Mouse (Mus musculus) NIH3T3 (cell line): ENCODE results near the gene Gm21969.

Source experiments
- DNase-seq: peaks from one replicate; pipeline ENCODE4 v3.0.0-alpha.2; 2012; ENCODE audit warnings: low read depth

The Gm21969 gene

GRCm38 (mm10) chr4:139602357-139603244 is at the start of gene Gm21969:
TSS of gene Gm21969 (plus strand) at chr4:139603186.
- peak; percentile 74 for DNase-seq

GRCm38 (mm10) chr4:139555235-139555634 is 47.8 kb upstream of the Gm21969 start:
- DNase-seq = no peak

- DNase-seq = no peak
These were observed 47.0 kb upstream of the Gm21969 start for GRCm38 (mm10) chr4:139555951-139556350.

- DNase-seq = no peak
These were observed 34.6 kb upstream of the Gm21969 start for GRCm38 (mm10) chr4:139568361-139568760.

GRCm38 (mm10) chr4:139570756-139571155 is 32.2 kb upstream of the Gm21969 start:
- DNase-seq = no peak

- DNase-seq = no peak
These were observed 30.0 kb upstream of the Gm21969 start for GRCm38 (mm10) chr4:139572928-139573512.

GRCm38 (mm10) chr4:139574156-139574798 is 28.7 kb upstream of the Gm21969 start:
- peak; percentile 99 for DNase-seq

GRCm38 (mm10) chr4:139574799-139575672 is 27.9 kb upstream of the Gm21969 start:
- peak; percentile 51 for DNase-seq

GRCm38 (mm10) chr4:139575673-139576003 is 27.3 kb upstream of the Gm21969 start:
- DNase-seq = peak; percentile 48

GRCm38 (mm10) chr4:139576251-139576880 is 26.6 kb upstream of the Gm21969 start:
- DNase-seq = no peak

GRCm38 (mm10) chr4:139577006-139577405 is 26.0 kb upstream of the Gm21969 start:
- no peak for DNase-seq

GRCm38 (mm10) chr4:139578389-139578788 is 24.6 kb upstream of the Gm21969 start:
- no peak for DNase-seq

- DNase-seq = no peak
These were observed 24.0 kb upstream of the Gm21969 start for GRCm38 (mm10) chr4:139579003-139579402.

GRCm38 (mm10) chr4:139579466-139579865 is 23.5 kb upstream of the Gm21969 start:
- no peak for DNase-seq

- DNase-seq = peak; percentile 84
These were observed 22.2 kb upstream of the Gm21969 start for GRCm38 (mm10) chr4:139580663-139581336.

- peak; percentile 64 for DNase-seq
These were observed 21.4 kb upstream of the Gm21969 start for GRCm38 (mm10) chr4:139581427-139582051.

- no peak for DNase-seq
These were observed 20.6 kb upstream of the Gm21969 start for GRCm38 (mm10) chr4:139582346-139582745.

- DNase-seq = no peak
These were observed 20.1 kb upstream of the Gm21969 start for GRCm38 (mm10) chr4:139582903-139583302.

GRCm38 (mm10) chr4:139583629-139584245 is 19.2 kb upstream of the Gm21969 start:
- DNase-seq = peak; percentile 74

GRCm38 (mm10) chr4:139584704-139585103 is 18.3 kb upstream of the Gm21969 start:
- DNase-seq = no peak
